Mouse (Mus musculus): ENCODE results near the gene Cabp2.
"Not testable (repeated sequence)": the region's sequence is repeated elsewhere in the genome, so short reads cannot be mapped to it uniquely, and the experiment has no call there.

The Cabp2 gene

GRCm38 (mm10) chr19:4081394-4081793 is at the start of gene Cabp2:
Gene Cabp2, plus strand, starts transcription at chr19:4081578.
- DNase-seq: no peak

DNA sequence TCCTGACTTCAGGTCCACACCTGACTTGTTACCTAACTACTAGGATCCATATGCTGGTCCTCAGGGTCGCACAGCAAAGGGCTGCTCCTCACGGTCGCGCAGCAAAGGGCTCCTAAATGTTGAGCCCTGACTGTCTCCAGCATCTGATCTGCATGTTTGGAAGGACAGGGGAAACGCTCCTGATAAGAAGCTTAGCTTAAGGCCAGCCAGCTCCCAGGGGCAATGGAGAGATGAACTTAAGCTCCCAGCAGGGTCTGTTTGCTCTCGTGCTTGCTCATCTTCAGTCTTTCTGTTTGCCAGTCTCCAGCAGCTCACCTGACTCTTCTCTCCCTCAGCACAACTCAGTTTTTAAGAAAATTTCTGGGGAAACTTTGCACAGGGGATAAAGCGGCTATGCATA is 48.7 kb upstream of the Cabp2 start:
- DNase-seq: no peak

DNA sequence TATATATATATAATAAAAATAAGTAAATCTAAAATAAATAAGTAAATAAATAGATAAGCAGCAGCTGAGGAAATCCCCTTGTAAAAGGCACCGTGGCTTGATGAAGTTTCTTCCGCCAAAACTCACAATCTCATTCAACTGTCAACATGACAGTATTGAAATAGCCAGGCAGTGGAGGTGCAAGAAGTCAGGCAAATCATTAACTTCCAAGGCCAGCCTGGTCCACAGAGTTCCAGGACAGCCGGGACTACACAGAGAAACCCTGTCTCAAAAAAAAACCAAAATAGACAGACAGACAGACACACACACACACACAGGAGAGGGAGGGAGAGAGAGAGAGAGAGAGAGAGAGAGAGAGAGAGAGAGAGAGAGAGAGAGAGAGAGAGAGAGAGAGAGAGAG is 48.1 kb upstream of the Cabp2 start:
- DNase-seq: no peak

DNA sequence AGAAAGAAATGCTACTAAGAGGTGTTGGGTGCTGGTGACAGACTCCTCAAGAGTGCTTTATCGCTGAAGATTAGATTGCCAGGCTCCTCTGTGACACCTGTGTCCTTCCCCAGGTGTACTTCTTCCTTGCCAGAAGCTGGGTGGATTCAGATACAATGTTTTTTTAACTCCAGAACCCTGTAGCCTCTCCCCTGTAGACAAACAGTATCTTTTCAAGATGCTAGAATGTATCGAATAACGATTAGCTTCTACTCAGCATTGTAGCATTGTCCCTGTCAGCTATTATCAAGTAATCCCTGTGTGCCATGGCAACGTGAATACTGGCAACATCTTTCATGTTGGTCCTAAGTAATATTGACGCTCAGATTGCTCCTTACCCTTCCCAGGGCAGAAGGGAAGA is 47.6 kb upstream of the Cabp2 start:
- DNase-seq: no peak

GRCm38 (mm10) chr19:4036327-4037045 is 44.9 kb upstream of the Cabp2 start:
- DNase-seq: no peak

GRCm38 (mm10) chr19:4037154-4037787 is 44.1 kb upstream of the Cabp2 start:
- not testable (repeated sequence) for DNase-seq

DNA sequence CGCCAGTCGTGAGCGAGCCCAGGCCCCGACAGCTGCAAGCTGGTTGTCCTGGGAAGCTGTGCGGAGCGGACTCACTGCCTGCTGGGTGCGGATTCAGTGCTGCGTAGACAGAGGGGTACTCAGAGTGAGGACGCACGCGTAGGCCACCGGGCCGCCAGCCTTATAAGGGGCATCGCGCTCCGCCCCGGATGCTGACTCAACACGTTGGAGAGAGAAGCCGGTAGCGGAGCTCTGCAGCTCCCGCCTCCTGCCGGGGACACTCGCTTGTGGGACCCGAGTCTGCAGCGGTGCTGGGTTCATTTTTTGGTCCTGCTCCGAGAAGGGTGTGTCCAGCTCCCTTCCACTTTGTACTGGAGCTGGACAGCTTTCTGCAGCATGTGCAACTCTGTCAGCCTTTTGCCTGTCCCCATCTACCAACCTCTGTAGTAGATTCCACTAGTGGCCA is 43.6 kb upstream of the Cabp2 start, which contains the start of gene Gstp1:
Gene Gstp1 (minus strand): TSS at position 198 of the 445 bp plus-strand sequence.
- peak; percentile 84 to 86 for DNase-seq

DNA sequence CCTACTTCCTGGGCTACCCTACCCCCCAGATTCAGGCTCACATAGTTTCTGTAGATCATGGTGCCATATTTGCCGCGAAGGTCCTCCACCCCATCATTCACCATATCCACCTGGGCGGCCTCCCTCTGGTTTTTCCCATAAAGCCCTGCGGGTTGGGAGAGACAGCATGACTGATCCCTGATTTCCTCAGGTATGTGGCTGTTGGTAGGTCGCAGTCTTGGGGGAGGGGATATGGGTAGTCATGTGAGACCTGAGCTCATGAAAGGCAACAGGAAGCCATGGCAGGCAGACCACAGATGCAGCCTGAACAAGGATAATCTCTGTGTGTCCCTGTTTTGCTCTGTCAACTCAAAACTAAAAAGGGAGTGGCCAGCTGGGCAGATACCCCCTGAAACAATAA is 40.4 kb upstream of the Cabp2 start:
- DNase-seq: not testable (repeated sequence)

DNA sequence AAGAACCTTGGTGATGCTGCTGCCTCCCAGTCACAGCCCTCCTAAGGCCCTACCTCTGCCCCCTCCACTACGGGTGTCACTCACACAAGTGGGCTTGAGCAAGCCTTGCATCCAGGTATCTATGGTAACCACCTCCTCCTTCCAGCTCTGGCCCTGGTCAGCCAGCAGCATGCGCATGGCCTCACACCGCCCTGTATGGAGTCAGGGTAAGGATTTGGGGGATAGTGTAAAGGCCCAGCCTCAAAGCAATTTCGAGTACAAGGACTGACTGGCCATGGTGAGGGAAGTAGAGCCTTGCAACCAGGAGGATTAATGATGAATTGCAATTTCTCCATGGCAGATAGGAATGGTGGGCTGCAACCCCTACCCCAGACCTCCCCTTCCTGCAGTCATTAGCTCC is 39.9 kb upstream of the Cabp2 start:
- DNase-seq: not testable (repeated sequence)

GRCm38 (mm10) chr19:4042124-4042523 is 39.3 kb upstream of the Cabp2 start:
- peak in 1 of 2 experiments; percentile 17 for DNase-seq

DNA sequence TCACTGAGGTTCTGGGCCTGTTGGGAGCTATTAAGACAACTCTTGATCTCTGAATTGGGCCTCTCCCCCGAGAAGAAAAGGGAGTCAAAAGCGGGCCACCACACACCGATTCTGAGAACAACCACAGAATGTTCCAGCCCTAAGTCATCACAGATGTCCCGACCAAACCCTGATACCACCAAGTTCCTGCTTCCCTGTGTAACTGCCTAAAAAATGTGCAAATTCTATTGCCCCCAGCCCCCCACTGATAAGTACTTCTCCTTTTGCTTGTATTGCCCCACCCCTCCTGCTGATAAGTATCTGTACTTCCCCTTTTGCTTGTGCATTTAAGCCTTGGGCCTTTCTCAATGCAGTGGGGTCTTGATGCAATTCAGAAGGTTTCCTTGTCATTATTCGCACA is 37.3 kb upstream of the Cabp2 start:
- peak in 1 of 2 experiments; percentile 28 for DNase-seq

DNA sequence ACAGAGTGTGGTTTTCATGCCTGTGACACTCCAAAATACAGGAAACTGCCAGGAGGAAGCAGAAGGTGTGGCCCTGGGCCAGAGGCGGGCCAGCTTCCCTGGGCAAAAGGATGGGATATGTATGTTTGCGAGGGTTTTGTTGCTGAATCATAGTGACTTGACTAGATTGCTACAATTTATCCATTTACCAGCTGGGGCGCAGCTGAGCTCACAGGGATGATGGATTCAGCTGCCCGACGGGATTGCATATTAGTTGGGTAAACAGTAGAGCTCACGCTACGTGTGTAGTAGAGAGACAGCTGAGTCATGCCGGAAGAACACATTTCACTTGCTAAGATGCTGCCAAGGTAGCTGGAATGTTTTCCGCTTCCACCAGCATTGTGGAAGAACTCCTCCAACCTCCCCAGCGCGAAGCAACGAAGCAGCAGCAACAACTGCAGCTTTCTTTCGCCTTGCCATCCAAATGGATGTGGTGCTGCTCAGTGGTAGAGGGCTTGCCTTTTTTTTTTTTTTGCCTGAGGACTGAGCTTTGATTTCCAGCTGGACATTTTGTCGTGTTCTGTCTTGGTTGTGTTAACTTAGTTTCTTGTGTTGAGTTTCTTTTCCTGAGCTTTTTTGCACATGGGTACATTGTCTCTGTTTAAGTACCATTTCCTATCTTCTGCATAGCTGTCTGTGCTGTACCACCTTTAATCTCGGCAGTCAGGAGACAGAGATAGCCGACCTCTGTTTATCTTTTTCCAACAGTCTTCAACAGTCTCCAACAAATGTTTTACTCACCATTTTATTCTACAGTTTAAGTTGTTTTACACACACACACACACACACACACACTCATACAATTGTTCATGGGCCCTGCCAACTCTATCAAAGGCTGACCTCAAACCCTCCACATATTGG is 35.2 kb upstream of the Cabp2 start, which contains the start of gene Gstp2:
Gene Gstp2 (minus strand): TSS at position 58 of the 900 bp plus-strand sequence.
- no peak for DNase-seq

DNA sequence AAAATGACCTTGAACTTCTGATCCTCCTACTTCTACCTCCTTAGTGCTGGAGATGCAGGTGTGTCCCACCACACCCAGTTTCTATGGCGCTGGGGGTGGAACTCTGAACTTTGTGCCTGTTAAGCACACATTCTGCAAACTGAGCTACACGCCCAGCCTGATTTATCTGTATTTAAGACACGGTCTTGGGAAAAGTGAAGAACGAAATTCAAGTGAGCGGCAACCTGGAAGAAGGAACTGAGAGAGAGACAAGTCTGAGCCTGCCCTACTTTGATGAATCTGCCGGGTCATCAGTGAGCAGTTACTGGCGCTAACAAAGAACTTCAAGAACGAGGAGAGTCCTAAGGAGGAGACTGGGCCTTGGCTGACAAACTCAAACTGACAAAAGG is 34.5 kb upstream of the Cabp2 start:
- DNase-seq: no peak

DNA sequence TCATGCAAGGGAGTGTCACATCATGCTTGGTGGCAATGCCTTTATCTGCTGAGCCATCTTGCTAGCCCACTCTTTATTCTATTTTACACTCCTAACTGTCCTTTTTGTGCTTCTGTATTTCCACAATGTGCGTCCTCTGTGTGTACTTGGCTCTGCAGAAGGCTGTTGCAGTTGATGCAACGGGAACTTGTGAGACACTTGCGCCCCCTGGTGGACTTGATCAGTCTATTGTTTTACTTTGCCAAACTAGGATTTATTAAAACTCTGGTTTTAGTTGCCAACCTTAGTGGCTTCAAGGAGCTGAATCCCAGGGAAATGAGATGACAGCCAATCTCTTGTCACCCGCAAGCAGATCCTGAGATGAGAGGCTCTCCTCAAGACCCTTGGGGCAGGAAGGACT is 33.5 kb upstream of the Cabp2 start:
- DNase-seq: peak; percentile 93 to 94

DNA sequence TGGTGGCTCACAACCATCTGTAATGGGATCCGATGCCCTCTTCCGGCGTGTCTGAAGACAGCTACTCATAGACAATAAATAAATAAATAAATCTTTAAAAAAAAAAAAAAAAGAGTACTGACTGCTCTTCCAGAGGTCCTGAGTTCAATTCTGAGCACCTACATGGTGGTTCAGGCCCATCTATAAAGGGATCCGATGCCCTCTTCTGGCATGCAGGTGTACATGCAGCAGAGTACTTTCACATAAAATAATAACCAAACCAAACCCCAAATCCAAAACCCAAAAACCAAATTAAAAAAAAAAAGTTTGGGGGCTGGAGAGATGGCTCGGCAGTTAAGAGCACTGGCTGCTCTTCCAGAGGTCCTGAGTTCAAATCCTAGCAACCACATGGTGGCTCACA is 32.3 kb upstream of the Cabp2 start:
- not testable (repeated sequence) for DNase-seq

DNA sequence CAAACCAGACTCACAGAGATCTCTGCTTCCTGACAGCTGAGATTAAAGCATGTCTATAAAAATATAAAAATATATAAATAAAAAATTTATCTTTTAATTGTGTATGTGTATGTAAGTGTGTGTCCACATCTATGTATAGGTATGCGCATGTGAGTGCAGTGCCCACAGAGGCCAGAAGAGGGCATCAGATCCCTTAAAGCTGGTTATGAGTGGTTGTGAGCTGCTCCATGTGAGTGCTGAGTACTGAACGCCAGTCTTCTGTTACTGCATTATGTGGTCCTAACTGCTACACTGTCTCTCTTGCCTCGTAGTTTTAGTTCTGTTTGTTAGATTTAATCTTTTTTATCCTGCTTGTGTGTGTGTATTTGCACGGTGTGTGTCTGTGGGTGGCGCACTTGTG is 30.4 kb upstream of the Cabp2 start:
- peak; percentile 30 to 33 for DNase-seq

DNA sequence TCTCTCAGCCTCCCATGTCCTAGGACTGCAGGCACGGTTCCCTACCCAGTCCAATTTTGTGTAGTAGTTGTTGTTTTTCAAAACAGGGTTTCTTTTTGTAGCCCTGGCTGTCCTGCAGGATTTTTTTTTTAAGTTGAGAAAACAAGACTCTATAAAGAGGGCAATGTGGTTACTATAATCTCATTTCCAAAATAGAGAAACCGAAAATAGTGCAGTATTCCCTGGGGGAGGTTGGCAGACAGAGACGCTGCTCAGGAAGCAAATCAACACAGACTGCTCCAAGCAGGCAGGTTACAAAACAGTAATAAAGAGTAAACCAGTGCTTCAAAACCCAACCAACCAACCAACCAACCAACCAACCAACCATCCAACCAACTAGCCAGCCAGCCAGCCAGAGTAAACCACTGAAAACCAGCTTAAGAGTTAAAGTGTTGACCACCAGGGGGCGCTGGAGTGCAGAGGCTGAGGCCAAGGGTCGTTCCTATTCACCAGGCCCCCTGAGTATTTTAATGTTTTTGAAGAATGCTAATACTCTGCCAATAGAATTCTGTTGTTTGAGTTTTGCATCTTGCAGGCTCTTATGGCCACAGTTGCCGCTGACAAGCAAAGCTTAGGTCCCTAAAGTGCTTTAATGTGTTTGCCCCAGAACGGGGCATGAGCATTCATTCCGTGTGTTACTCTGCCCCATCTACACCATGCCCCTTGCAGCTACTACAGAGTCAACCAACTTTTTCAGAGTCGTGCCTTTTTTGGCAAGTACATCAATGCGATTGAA is 29.4 kb upstream of the Cabp2 start:
- peak; percentile 87 for DNase-seq

DNA sequence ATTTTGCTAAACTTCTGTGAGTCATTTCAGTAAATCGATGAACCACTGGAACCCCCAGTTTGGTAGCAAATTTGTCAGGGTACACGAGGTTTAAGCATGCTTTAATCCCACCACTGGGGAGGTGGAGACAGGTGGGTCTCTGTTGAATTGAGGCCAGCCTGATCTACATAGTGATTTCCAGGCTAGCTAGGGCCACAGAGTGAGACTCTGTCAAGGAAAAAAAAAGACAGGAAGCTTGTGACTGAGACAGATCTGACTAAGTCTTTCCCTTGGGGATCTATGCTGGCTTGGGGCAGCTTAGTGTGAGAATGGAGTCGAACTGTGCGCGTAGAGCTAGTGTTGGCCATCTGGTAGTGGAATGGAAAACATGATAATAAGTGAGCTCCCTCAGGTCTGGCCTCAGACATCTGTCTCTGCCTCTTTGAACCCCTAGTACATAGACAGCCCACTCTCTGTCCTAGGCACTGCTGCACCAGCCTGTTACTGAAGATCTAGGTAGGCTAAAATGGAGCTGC is 28.8 kb upstream of the Cabp2 start:
- DNase-seq: peak in 1 of 2 experiments; percentile 13

GRCm38 (mm10) chr19:4054613-4055012 is 26.8 kb upstream of the Cabp2 start:
- no peak for DNase-seq

DNA sequence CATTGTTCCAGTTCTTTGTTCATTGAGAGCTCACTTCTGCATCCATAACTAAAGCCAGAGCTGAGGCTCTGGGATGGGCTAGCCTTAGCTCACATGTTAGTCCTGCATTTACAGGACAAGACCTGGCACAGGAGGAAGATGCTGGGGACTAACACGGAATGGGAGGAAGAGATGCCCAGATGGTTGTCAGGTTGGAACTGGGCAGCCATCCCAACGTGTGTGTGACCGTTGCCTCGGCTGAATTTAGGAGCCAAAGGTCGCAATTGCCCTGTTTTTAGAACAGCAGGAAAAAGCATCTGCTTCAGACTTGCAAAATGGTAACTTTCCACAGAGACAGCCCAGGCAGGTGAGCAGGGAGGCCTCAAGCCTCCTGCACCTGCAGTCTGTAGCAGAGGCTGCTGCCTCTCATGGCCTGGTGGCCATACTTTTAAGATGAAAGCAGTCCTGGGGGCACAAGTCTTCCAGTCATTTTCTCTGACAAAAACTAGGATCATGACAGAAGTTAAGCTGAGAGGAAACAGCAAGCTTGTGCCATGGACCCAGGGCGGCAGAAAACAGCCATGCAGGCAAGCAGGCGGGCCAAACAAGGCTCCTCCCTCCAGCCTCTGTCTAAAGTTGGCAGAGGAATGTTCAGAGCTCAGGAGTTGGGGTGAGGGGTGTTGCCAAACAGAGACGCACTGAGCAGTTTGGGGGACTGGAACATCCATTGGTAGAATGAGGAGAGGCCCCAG is 26.0 kb upstream of the Cabp2 start:
- DNase-seq: no peak

- DNase-seq: no peak
Measured at GRCm38 (mm10) chr19:4055947-4056693, 25.3 kb upstream of the Cabp2 start.
